Mouse (Mus musculus): Measurements from ENCODE around the gene Fcho1.

DNA sequence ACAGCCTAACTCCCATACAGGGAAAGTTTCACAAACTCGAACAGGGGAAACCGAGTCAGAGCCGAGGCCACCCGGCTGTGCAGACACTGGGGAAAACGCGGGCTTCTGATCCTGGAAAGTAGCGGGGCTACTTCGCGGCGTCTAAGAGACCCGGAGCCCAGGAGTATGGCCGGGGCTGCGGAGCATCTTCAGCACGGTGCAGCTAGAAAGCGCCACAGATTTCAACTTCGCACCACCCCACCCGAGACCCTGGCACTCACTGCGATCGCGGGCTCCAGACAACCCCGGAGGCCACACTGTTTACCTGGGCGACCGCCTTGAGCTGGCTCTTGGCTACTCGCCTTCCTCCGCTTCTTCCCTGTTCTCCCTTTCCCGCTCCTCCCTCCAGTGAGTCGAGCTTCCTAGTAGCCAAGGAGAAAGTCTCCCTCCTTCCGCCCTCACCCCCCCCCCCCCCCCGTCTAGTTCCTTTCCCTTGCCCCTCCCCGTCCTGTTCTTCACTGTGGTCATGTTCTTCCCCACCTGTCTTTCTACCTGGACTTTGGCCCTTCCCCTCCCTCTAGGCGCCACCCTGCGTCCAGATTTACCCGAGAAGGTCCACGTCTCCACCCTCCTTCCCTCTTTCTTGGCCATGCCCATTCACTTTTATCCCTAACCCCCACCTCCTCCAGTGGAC, 24.0 kb downstream of the Fcho1 start, which contains the start of gene B3gnt3:
- TF ChIP-seq CTCF (IDR thresholded peaks at IDR 0.05; ENCODE audit: low read depth) (no peak), EP300 (IDR thresholded peaks at IDR 0.05; ENCODE audit: low read depth) (no peak)
